Mouse (Mus musculus): Measurements from ENCODE around the gene Crtac1. TPM values are rescaled to one million over a fixed set of nuclear protein-coding genes. Genes with fewer than 3 reads are reported as not detected.

Gene Crtac1
- polyA plus RNA-seq, 1 experiment = 0.91 TPM

GRCm38 (mm10) chr19:42322357-42323090 lies 109.1 kb downstream of the Crtac1 start:
- Histone ChIP-seq H3K27ac (replicated peaks; ENCODE audit: low read depth, low read length) (no peak overlapping the region), H3K4me1 (ENCODE audit: control insufficient read depth, insufficient read depth, insufficient read length, low read length) (no peaks in the 10 kb centered on the region), H3K4me3 (ENCODE audit: insufficient read depth, low read depth, low read length) (no peak overlapping the region)

GRCm38 (mm10) chr19:42321936-42322335 lies 109.6 kb downstream of the Crtac1 start:
- Histone ChIP-seq H3K4me1 (ENCODE audit: control insufficient read depth, insufficient read depth, insufficient read length, low read length) (no peaks in the 10 kb centered on the region), H3K27ac (replicated peaks; ENCODE audit: low read depth, low read length) (no peak overlapping the region), H3K4me3 (ENCODE audit: insufficient read depth, low read depth, low read length) (no peak overlapping the region)

GRCm38 (mm10) chr19:42317648-42318425 lies 113.7 kb downstream of the Crtac1 start:
- peaks cover 3% of the 10 kb centered on the region; the same call in 1 of the 2 replicates for H3K4me1 ChIP-seq (ENCODE audit: control insufficient read depth, insufficient read depth, insufficient read length, low read length)
- no peak overlapping the region for H3K27ac ChIP-seq (replicated peaks; ENCODE audit: low read depth, low read length)
- no peak overlapping the region for H3K4me3 ChIP-seq (ENCODE audit: insufficient read depth, low read depth, low read length)

- Histone ChIP-seq H3K4me1 (ENCODE audit: control insufficient read depth, insufficient read depth, insufficient read length, low read length) (peaks cover 3% of the 10 kb centered on the region; the same call in 1 of the 2 replicates), H3K27ac (replicated peaks; ENCODE audit: low read depth, low read length) (no peak overlapping the region), H3K4me3 (ENCODE audit: insufficient read depth, low read depth, low read length) (no peak overlapping the region)
Measured at GRCm38 (mm10) chr19:42316998-42317397, 114.6 kb downstream of the Crtac1 start.

GRCm38 (mm10) chr19:42316525-42316924 lies 115.1 kb downstream of the Crtac1 start:
- Histone ChIP-seq H3K27ac (replicated peaks; ENCODE audit: low read depth, low read length) (no peak overlapping the region), H3K4me3 (ENCODE audit: insufficient read depth, low read depth, low read length) (no peak overlapping the region), H3K4me1 (ENCODE audit: control insufficient read depth, insufficient read depth, insufficient read length, low read length) (peaks cover 3% of the 10 kb centered on the region; the same call in 1 of the 2 replicates)

- Histone ChIP-seq H3K27ac (replicated peaks; ENCODE audit: low read depth, low read length) (no peak overlapping the region), H3K4me3 (ENCODE audit: insufficient read depth, low read depth, low read length) (no peak overlapping the region), H3K4me1 (ENCODE audit: control insufficient read depth, insufficient read depth, insufficient read length, low read length) (peaks cover 3% of the 10 kb centered on the region; the same call in 1 of the 2 replicates)
Measured at GRCm38 (mm10) chr19:42315914-42316313, 115.7 kb downstream of the Crtac1 start.

- Histone ChIP-seq H3K4me3 (ENCODE audit: insufficient read depth, low read depth, low read length) (no peak overlapping the region), H3K4me1 (ENCODE audit: control insufficient read depth, insufficient read depth, insufficient read length, low read length) (peaks cover 3% of the 10 kb centered on the region; the same call in 1 of the 2 replicates), H3K27ac (replicated peaks; ENCODE audit: low read depth, low read length) (no peak overlapping the region)
Measured at GRCm38 (mm10) chr19:42315070-42315679, 116.4 kb downstream of the Crtac1 start.

- Histone ChIP-seq H3K4me1 (ENCODE audit: control insufficient read depth, insufficient read depth, insufficient read length, low read length) (peaks cover 3% of the 10 kb centered on the region; the same call in 1 of the 2 replicates), H3K27ac (replicated peaks; ENCODE audit: low read depth, low read length) (no peak overlapping the region), H3K4me3 (ENCODE audit: insufficient read depth, low read depth, low read length) (no peak overlapping the region)
Measured at GRCm38 (mm10) chr19:42312191-42312590, 119.4 kb downstream of the Crtac1 start.

GRCm38 (mm10) chr19:42311332-42311731 lies 120.3 kb downstream of the Crtac1 start:
- H3K27ac ChIP-seq (replicated peaks; ENCODE audit: low read depth, low read length) = no peak overlapping the region
- no peak overlapping the region for H3K4me3 ChIP-seq (ENCODE audit: insufficient read depth, low read depth, low read length)
- peaks cover 5% of the 10 kb centered on the region for H3K4me1 ChIP-seq (ENCODE audit: control insufficient read depth, insufficient read depth, insufficient read length, low read length)

- Histone ChIP-seq H3K27ac (replicated peaks; ENCODE audit: low read depth, low read length) (no peak overlapping the region), H3K4me1 (ENCODE audit: control insufficient read depth, insufficient read depth, insufficient read length, low read length) (peaks cover 5% of the 10 kb centered on the region), H3K4me3 (ENCODE audit: insufficient read depth, low read depth, low read length) (no peak overlapping the region)
Measured at GRCm38 (mm10) chr19:42308931-42309330, 122.7 kb downstream of the Crtac1 start.

GRCm38 (mm10) chr19:42307019-42307418 lies 124.6 kb downstream of the Crtac1 start:
- peaks cover 5% of the 10 kb centered on the region for H3K4me1 ChIP-seq (ENCODE audit: control insufficient read depth, insufficient read depth, insufficient read length, low read length)
- no peak overlapping the region for H3K4me3 ChIP-seq (ENCODE audit: insufficient read depth, low read depth, low read length)
- no peak overlapping the region for H3K27ac ChIP-seq (replicated peaks; ENCODE audit: low read depth, low read length)

GRCm38 (mm10) chr19:42306202-42306601 lies 125.4 kb downstream of the Crtac1 start:
- no peak overlapping the region for H3K4me3 ChIP-seq (ENCODE audit: insufficient read depth, low read depth, low read length)
- peaks cover 5% of the 10 kb centered on the region for H3K4me1 ChIP-seq (ENCODE audit: control insufficient read depth, insufficient read depth, insufficient read length, low read length)
- H3K27ac ChIP-seq (replicated peaks; ENCODE audit: low read depth, low read length) = no peak overlapping the region

GRCm38 (mm10) chr19:42305746-42306145 lies 125.8 kb downstream of the Crtac1 start:
- Histone ChIP-seq H3K4me1 (ENCODE audit: control insufficient read depth, insufficient read depth, insufficient read length, low read length) (peaks cover 5% of the 10 kb centered on the region), H3K27ac (replicated peaks; ENCODE audit: low read depth, low read length) (no peak overlapping the region), H3K4me3 (ENCODE audit: insufficient read depth, low read depth, low read length) (no peak overlapping the region)

GRCm38 (mm10) chr19:42304506-42304905 lies 127.1 kb downstream of the Crtac1 start:
- peaks cover 5% of the 10 kb centered on the region for H3K4me1 ChIP-seq (ENCODE audit: control insufficient read depth, insufficient read depth, insufficient read length, low read length)
- no peak overlapping the region for H3K27ac ChIP-seq (replicated peaks; ENCODE audit: low read depth, low read length)

GRCm38 (mm10) chr19:42303210-42303813 lies 128.3 kb downstream of the Crtac1 start:
- Histone ChIP-seq H3K27ac (replicated peaks; ENCODE audit: low read depth, low read length) (no peak overlapping the region), H3K4me1 (ENCODE audit: control insufficient read depth, insufficient read depth, insufficient read length, low read length) (peaks cover 5% of the 10 kb centered on the region), H3K4me3 (ENCODE audit: insufficient read depth, low read depth, low read length) (no peak overlapping the region)

More at GRCm38 (mm10) chr19:42304506-42304905, 127.1 kb downstream of the Crtac1 start:
- H3K4me3 ChIP-seq (ENCODE audit: insufficient read depth, low read depth, low read length) = no peak overlapping the region
